Mouse (Mus musculus) urinary bladder, postnatal 4 days (tissue): ENCODE data around the gene Zfp213.
"Not testable (repeated sequence)": the region's sequence is repeated elsewhere in the genome, so short reads cannot be mapped to it uniquely, and the experiment has no call there.

Experiments
- DNase-seq, 2 experiments: peaks; one replicate each; pipeline ENCODE4 v3.0.0; 2021 to 2022; ENCODE audit warnings: low spot score in 2 of 2

The Zfp213 gene

GRCm38 (mm10) chr17:23563595-23564367, at the start of gene Zfp213:
TSS of gene Zfp213 (minus strand) at chr17:23564238.
- DNase-seq, result peak; percentile 94

- no peak for DNase-seq
Measured at GRCm38 (mm10) chr17:23610361-23610800, 46.3 kb upstream of the Zfp213 start.

GRCm38 (mm10) chr17:23609612-23610011, 45.6 kb upstream of the Zfp213 start:
- DNase-seq, result no peak

- no peak for DNase-seq
Measured at GRCm38 (mm10) chr17:23605220-23605619, 41.2 kb upstream of the Zfp213 start.

- no peak for DNase-seq
Measured at GRCm38 (mm10) chr17:23604394-23604793, 40.4 kb upstream of the Zfp213 start.

- no peak for DNase-seq
Measured at GRCm38 (mm10) chr17:23603542-23603941, 39.5 kb upstream of the Zfp213 start.

- DNase-seq, result no peak
Measured at GRCm38 (mm10) chr17:23603077-23603476, 39.0 kb upstream of the Zfp213 start.

GRCm38 (mm10) chr17:23601836-23602585, 38.0 kb upstream of the Zfp213 start:
- no peak for DNase-seq

GRCm38 (mm10) chr17:23600641-23601622, 36.9 kb upstream of the Zfp213 start, which contains the start of gene Zscan10:
TSS of gene Zscan10 (plus strand) at chr17:23600856.
- no peak for DNase-seq

GRCm38 (mm10) chr17:23599605-23600063, 35.6 kb upstream of the Zfp213 start:
- DNase-seq, result no peak

GRCm38 (mm10) chr17:23598582-23599552, 34.8 kb upstream of the Zfp213 start, which contains the start of gene Zfp13:
TSS of gene Zfp13 (minus strand) at chr17:23599487.
- peak; percentile 87 to 88 for DNase-seq

- DNase-seq, result not testable (repeated sequence)
Measured at GRCm38 (mm10) chr17:23595139-23595538, 31.1 kb upstream of the Zfp213 start.

GRCm38 (mm10) chr17:23592926-23593300, 28.9 kb upstream of the Zfp213 start:
- no peak for DNase-seq

- peak; percentile 90 to 96 for DNase-seq
Measured at GRCm38 (mm10) chr17:23592208-23592925, 28.3 kb upstream of the Zfp213 start.

- no peak for DNase-seq
Measured at GRCm38 (mm10) chr17:23587253-23587652, 23.2 kb upstream of the Zfp213 start.

GRCm38 (mm10) chr17:23585721-23586491, 21.9 kb upstream of the Zfp213 start:
- peak in 1 of 2 experiments; percentile 58 for DNase-seq

- DNase-seq, result no peak
Measured at GRCm38 (mm10) chr17:23584786-23585185, 20.7 kb upstream of the Zfp213 start.

GRCm38 (mm10) chr17:23575951-23576552, 12.0 kb upstream of the Zfp213 start:
- DNase-seq, result no peak
